Mouse (Mus musculus) kidney, embryonic 14.5 days (tissue): Measurements from ENCODE around the gene Otogl. TPM values are rescaled to one million over a fixed set of nuclear protein-coding genes. Genes with fewer than 3 reads are reported as not detected.

ENCODE experiments used
- ATAC-seq: fragments of 200-750 bp; cut with Nextera tagmentation; 2 replicates; pipeline ENCODE4 v1.8.0; 2017; ENCODE audit warnings: moderate number of reproducible peaks, mild to moderate bottlenecking, moderate TSS enrichment, moderate library complexity; ENCODE audit not compliant: low FRiP score, low TSS enrichment
- H3K27ac ChIP-seq: fragments of 300-500 bp; sonication (generic); 2 replicates; pipeline ENCODE4 v1.5.1; 2014; ENCODE audit warnings: low read depth, mild to moderate bottlenecking, low read length, moderate library complexity, mixed read lengths
- H3K27me3 ChIP-seq: fragments of 300-500 bp; sonication (generic); 2 replicates; pipeline ENCODE4 v1.6.1; 2014; ENCODE audit warnings: mild to moderate bottlenecking, low read length; ENCODE audit not compliant: control insufficient read depth, insufficient read depth
- H3K36me3 ChIP-seq: fragments of 300-500 bp; sonication (generic); 2 replicates; pipeline ENCODE4 v1.6.1; 2014; ENCODE audit warnings: low read length, mixed read lengths; ENCODE audit not compliant: control insufficient read depth, insufficient read depth
- H3K4me1 ChIP-seq: fragments of 300-500 bp; sonication (generic); 2 replicates; pipeline ENCODE4 v1.6.1; 2014; ENCODE audit warnings: low read length, mixed read lengths; ENCODE audit not compliant: control insufficient read depth, insufficient read depth
- H3K4me2 ChIP-seq: fragments of 300-500 bp; sonication (generic); replicated peaks from 2 replicates; pipeline ENCODE4 v1.6.1; 2014; ENCODE audit warnings: low read depth, mild to moderate bottlenecking, low read length
- H3K4me3 ChIP-seq: fragments of 300-500 bp; sonication (generic); 2 replicates; pipeline ENCODE4 v1.5.1; 2014; ENCODE audit warnings: mild to moderate bottlenecking, low read length
- H3K9ac ChIP-seq: fragments of 300-500 bp; sonication (generic); 2 replicates; pipeline ENCODE4 v1.6.1; 2014; ENCODE audit warnings: low read depth, mild to moderate bottlenecking, low read length, moderate library complexity
- H3K9me3 ChIP-seq: fragments of 300-500 bp; sonication (generic); 2 replicates; pipeline ENCODE4 v1.6.1; 2016; ENCODE audit warnings: low read length; ENCODE audit not compliant: control insufficient read depth
- WGBS: fragments of 180-500 bp; shearing (Covaris S2); extraction: QIAGEN DNeasy Blood & Tissue Kit; methylation state at CpG from one replicate; pipeline ENCODE4 v1.1.7; 2014; 5-methylcytosine and 5-hydroxymethylcytosine counted together
- polyA plus RNA-seq: library from polyadenylated mRNA; unstranded; fragments of >200 nt; fragmentation: Nextera tagmentation; extraction: Ambion mirVana; gene quantifications from 2 replicates; pipeline ENCODE4 v1.2.1, GENCODE M21; 2014

The Otogl gene
- polyA plus RNA-seq, 1 experiment from 2014 or later, result 0.07 TPM

DNA sequence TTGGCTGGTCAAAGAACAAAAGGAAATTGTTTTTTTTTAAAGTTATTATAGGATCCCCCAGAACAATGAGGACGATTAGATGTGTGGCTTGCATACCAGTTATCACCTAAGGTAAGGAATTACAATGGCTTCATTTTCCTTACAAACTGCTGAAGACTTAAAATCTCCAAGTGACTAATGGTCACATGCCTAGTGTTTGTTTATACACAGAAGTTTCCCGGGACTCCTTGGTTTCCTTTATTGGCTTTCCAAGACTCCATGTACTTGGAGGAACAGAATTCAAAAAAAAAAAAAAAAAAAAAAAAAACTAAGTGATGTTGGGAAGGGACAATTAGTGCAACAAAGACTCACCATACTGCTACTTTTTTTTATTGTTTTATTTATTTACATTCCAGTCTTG, 11.9 kb upstream of the Otogl start:
- Histone ChIP-seq H3K4me3 (no peak overlapping the region), H3K27me3 (no peaks in the 10 kb centered on the region), H3K9ac (no peak overlapping the region), H3K36me3 (no peaks in the 10 kb centered on the region), H3K27ac (no peak overlapping the region), H3K4me1 (no peaks in the 10 kb centered on the region), H3K9me3 (no peaks in the 10 kb centered on the region), H3K4me2 (no peak overlapping the region)
- ATAC-seq, result no peak
- WGBS, result 35% methylated on average over 2 of the region's 2 CpGs

DNA sequence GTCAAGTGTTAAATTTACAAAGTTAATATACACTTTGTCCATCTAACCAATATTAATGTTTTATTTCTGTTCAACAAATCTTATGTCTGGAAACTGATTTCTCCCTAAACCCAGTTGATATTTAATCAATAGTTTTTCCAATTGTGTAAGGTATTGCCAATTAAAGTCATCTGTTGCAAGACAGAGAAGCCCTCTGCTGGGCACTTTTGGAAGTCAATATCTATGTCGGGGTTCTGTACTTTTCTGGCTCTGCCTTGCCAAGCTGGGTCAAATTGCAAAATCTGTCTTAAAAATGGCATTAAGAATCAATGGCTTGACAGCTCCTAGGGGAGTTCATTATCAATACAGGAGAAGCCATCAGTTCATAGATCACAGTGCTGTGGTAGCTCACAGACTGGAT, 10.8 kb upstream of the Otogl start:
- no peak overlapping the region for H3K4me2 ChIP-seq
- H3K36me3 ChIP-seq, result no peaks in the 10 kb centered on the region
- H3K4me3 ChIP-seq, result no peak overlapping the region
- H3K4me1 ChIP-seq, result no peaks in the 10 kb centered on the region
- ATAC-seq, result no peak
- WGBS, result 26% methylated on average over 1 of the region's 1 CpGs
- no peak overlapping the region for H3K27ac ChIP-seq
- H3K9me3 ChIP-seq, result no peaks in the 10 kb centered on the region; the same call in 1 of the 2 replicates
- H3K27me3 ChIP-seq, result no peaks in the 10 kb centered on the region
- H3K9ac ChIP-seq, result no peak overlapping the region

DNA sequence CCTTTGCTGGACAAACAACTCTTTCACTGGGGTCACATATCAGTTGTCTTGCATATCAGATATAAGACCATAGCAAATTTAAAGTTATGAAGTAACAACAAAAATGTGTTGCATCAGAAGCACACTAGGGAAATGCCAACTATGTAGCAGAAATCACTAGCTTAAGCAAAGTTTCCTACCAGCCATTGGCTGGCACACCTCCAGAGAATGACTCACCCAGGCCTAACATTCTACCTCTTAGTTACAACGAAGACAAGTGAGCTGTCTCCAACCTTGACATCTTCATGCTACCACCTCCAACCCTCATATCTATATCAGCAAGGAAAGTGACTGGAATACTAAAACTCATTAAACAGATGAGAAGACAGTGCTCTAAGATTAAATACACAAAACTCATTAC, 9.6 kb upstream of the Otogl start:
- Histone ChIP-seq H3K27me3 (no peaks in the 10 kb centered on the region), H3K4me2 (no peak overlapping the region), H3K27ac (no peak overlapping the region), H3K4me3 (no peak overlapping the region), H3K4me1 (no peaks in the 10 kb centered on the region), H3K36me3 (no peaks in the 10 kb centered on the region), H3K9ac (no peak overlapping the region), H3K9me3 (no peaks in the 10 kb centered on the region; the same call in 1 of the 2 replicates)
- WGBS, result 43% methylated on average over 1 of the region's 1 CpGs
- ATAC-seq, result no peak

DNA sequence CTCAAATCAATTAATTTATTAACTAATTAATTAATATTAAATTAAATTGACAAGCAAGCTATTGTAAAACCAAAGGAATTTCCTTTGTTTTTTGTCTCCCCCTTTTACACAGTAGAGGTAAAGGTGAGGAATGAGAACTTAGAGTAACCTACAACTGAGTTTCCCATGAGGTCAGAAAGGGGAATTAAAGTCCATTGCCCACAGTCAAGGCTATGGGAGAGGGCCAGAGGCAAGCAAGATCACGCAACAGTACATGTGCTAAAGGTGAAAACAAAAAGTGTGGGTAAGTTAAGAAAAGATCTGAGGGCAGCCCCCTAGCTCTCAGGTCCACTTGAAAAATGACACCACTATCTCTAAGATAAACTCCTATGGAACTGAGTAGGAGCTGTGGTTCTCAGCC, 9.2 kb upstream of the Otogl start:
- WGBS, result 84% methylated on average over 1 of the region's 1 CpGs

DNA sequence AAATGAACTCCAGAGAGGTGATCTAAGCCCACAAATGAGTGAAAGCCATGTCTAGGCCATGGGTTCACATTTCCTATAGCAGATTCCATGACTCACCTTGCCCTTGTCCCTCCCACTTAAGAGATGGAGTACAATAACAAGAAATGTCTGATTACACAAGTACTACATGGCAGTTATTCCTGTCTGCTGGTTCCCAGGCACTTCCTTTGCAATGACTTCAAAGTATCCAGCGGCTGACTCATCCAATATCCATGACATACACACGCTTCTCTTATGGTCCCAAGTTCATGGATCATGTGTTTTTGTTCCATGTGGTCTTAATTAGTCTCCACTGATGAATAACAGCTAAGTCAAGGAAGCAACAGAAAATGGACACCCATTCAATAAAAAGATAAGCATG, 1.1 kb upstream of the Otogl start:
- no peak overlapping the region for H3K27ac ChIP-seq
- H3K27me3 ChIP-seq, result no peaks in the 10 kb centered on the region
- no peaks in the 10 kb centered on the region; the same call in 1 of the 2 replicates for H3K9me3 ChIP-seq
- H3K36me3 ChIP-seq, result no peaks in the 10 kb centered on the region
- no peak overlapping the region for H3K9ac ChIP-seq
- no peak overlapping the region for H3K4me3 ChIP-seq
- 72% methylated on average over 2 of the region's 2 CpGs for WGBS
- ATAC-seq, result no peak
- no peaks in the 10 kb centered on the region for H3K4me1 ChIP-seq
- no peak overlapping the region for H3K4me2 ChIP-seq

More for the DNA sequence above, 9.2 kb upstream of the Otogl start:
- no peak overlapping the region for H3K4me2 ChIP-seq
- no peak for ATAC-seq
- no peaks in the 10 kb centered on the region for H3K27me3 ChIP-seq
- no peak overlapping the region for H3K4me3 ChIP-seq
- no peaks in the 10 kb centered on the region for H3K4me1 ChIP-seq
- H3K36me3 ChIP-seq, result no peaks in the 10 kb centered on the region
- H3K9ac ChIP-seq, result no peak overlapping the region
- no peak overlapping the region for H3K27ac ChIP-seq
- no peaks in the 10 kb centered on the region; the same call in 1 of the 2 replicates for H3K9me3 ChIP-seq

DNA sequence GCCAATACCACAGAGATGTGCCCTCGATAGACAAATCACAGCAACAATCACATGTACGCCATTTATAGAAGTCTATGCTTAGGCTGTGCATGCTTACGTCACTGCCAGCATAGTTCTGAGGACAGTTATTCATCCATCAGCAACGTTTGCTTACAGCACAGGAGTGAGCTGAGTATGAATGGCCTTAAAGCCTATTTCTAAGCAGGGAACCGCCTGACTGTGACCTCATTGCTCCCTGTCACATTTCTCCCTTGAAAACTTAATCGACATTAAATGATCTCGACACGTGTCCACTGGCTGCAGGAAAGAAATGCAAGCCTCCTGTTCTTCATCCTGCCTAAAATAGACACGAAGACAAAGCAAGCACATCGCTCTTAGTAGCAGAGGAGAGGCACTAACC, 5.5 kb downstream of the Otogl start:
- H3K27me3 ChIP-seq, result no peaks in the 10 kb centered on the region
- H3K9ac ChIP-seq, result no peak overlapping the region
- H3K4me3 ChIP-seq, result no peak overlapping the region
- 66% methylated on average over 10 of the region's 10 CpGs for WGBS
- H3K4me2 ChIP-seq, result no peak overlapping the region
- no peaks in the 10 kb centered on the region for H3K9me3 ChIP-seq
- no peaks in the 10 kb centered on the region for H3K36me3 ChIP-seq
- ATAC-seq, result no peak
- no peaks in the 10 kb centered on the region for H3K4me1 ChIP-seq
- H3K27ac ChIP-seq, result peak overlapping the region; percentile 52

DNA sequence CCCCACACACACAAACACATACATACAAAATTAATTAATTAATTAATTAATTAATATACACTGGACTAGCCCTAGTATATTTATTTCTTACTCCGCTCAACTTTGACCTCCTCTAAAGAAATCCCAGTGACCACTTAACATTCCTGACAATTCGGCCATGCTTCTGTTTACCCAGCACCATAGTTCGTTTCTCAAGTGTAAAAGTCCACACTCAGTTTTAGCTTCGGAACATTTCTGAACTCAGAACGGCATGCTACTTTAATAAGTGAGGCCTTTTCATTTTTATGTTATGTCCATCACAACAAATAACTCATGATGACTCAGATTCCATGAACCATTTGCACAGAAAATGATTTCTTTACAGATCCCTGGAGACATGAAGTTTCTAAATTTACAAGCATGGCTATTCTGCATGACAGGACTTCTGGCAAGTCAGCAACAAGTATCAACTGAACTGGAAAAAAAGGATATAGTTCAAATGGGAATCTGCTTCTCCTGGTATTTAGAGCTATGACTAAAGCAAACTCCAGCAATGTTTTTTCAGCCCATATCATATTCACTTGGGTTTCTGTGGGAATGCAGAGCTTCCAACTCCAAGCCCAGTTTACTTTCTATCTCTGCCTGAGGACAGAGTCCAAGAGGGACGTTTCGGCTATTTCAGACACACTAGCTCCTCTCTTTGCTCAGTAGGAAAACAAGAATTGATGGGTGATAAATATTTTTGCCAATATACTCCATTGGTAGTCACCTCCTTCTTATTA, 6.5 kb downstream of the Otogl start:
- Histone ChIP-seq H3K9ac (no peak overlapping the region), H3K27me3 (no peaks in the 10 kb centered on the region), H3K4me2 (no peak overlapping the region), H3K27ac (no peak overlapping the region), H3K4me1 (no peaks in the 10 kb centered on the region), H3K4me3 (no peak overlapping the region), H3K36me3 (no peaks in the 10 kb centered on the region), H3K9me3 (no peaks in the 10 kb centered on the region)
- 0 out of 2 replicates have a peak, but pooled peaks have one; percentile 38 for ATAC-seq
- 52% methylated on average over 7 of the region's 7 CpGs for WGBS

DNA sequence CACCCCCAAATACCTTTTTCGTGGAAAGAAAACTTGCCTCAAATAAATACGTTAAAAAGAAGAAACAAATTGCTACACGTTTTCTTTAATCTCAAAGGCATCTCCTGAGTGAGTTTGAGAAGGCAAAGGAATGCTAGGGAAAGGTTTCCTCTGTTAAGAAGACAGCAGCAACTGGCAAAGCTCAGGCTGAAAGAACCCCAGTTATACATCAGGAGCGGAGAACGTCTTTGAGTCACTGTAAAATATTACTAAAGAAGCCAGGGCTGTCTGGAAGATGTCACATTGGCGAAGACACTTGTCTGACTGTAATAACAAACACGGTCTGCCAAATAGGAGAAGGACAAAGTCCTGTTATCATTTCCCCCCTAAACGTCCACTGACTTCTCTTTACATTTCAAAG, 10.0 kb downstream of the Otogl start:
- H3K9ac ChIP-seq, result no peak overlapping the region
- no peak for ATAC-seq
- WGBS, result 66% methylated on average over 8 of the region's 8 CpGs
- no peaks in the 10 kb centered on the region for H3K9me3 ChIP-seq
- H3K27ac ChIP-seq, result no peak overlapping the region
- no peak overlapping the region for H3K4me2 ChIP-seq
- H3K27me3 ChIP-seq, result no peaks in the 10 kb centered on the region
- no peaks in the 10 kb centered on the region for H3K36me3 ChIP-seq
- H3K4me3 ChIP-seq, result no peak overlapping the region
- H3K4me1 ChIP-seq, result no peaks in the 10 kb centered on the region

DNA sequence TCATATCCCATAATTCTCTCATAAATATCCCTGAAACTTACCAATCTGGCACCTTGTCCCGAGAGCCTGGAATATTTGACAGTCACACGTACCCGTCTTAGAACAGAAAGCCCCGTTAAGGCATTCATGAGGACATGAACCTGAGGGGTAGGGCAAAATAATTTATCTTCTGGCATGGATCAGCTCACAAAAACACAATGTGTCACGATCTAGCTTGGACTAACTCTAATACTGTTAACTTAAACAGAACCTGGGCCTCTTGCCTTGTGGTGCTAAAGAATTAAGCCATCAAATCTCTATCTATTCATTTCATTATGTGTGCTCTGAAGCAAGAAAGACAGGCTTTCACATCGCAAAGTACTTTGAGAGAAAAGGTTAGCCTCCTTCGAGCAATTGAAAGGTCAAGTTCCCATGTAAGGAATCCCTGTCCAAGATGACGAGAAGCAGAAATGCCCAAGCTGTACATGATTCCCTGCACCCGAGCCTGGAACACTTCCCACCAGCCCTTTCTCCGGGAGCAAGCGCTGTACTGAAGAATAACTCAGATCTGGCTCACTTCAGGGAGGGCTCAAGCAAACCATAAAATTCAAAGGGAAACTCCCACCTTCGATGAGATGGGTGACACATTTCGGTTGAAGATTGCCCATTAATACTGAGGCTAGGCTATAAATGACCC, 10.6 kb downstream of the Otogl start:
- no peak overlapping the region for H3K9ac ChIP-seq
- WGBS, result 49% methylated on average over 13 of the region's 13 CpGs
- H3K36me3 ChIP-seq, result no peaks in the 10 kb centered on the region
- H3K27me3 ChIP-seq, result no peaks in the 10 kb centered on the region
- no peak overlapping the region for H3K27ac ChIP-seq
- no peaks in the 10 kb centered on the region for H3K4me1 ChIP-seq
- no peaks in the 10 kb centered on the region for H3K9me3 ChIP-seq
- peak; percentile 55; the same call in 1 of the 2 replicates for ATAC-seq
- H3K4me3 ChIP-seq, result no peak overlapping the region
- no peak overlapping the region; the same call in 1 of the 2 replicates for H3K4me2 ChIP-seq
